Mouse (Mus musculus) MEL-GATA-1-ER (cell line): ENCODE data around the gene M6pr.
"Not testable (repeated sequence)": the region's sequence is repeated elsewhere in the genome, so short reads cannot be mapped to it uniquely, and the experiment has no call there.

Experiments
- DNase-seq: peaks from one replicate; pipeline ENCODE4 v3.0.0-alpha.2; 2012; ENCODE audit warnings: low read depth; ENCODE audit errors: extremely low read depth

Gene M6pr

DNA sequence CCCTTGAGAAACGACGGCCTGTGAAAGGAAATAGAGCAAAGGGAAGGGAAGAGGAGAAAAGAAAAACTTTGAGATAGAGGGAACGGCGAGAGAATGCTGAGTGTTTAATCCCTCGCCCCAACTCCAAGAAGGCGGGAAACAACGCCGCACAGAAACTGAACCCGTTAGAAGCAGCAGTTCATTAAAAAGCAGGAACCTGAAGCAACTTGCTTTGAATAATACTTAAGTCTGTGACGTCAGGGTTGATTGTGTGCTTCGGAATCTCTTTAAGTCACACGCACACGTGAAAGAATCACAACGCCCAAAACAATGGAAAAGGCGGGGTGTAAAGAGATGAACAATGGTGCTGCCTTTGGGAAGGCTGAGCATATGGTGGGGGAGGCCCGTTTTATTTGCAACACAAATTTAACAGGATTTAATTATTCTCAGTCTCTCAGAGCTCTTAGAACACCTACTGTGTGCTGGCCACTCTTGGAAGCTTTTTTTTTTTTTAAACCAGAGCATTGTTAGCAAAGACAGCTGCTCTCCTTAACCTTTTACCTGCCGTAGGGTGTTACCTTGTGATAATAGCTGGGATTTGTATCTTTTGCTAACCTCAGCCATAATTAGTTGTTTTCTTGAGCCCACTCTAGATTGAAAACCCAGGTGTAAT is 32.0 kb downstream of the M6pr start, which contains the start of gene Phc1:
Gene Phc1, minus strand, starts transcription at position 213 of the 652 bp plus-strand sequence.
- peak; percentile 54 for DNase-seq

- DNase-seq, result no peak
These were observed 32.7 kb downstream of the M6pr start for GRCm38 (mm10) chr6:122341038-122341810.

- DNase-seq, result no peak
These were observed 33.6 kb downstream of the M6pr start for GRCm38 (mm10) chr6:122342125-122342524.

GRCm38 (mm10) chr6:122343719-122344118 is 35.2 kb downstream of the M6pr start:
- DNase-seq, result peak; percentile 87

DNA sequence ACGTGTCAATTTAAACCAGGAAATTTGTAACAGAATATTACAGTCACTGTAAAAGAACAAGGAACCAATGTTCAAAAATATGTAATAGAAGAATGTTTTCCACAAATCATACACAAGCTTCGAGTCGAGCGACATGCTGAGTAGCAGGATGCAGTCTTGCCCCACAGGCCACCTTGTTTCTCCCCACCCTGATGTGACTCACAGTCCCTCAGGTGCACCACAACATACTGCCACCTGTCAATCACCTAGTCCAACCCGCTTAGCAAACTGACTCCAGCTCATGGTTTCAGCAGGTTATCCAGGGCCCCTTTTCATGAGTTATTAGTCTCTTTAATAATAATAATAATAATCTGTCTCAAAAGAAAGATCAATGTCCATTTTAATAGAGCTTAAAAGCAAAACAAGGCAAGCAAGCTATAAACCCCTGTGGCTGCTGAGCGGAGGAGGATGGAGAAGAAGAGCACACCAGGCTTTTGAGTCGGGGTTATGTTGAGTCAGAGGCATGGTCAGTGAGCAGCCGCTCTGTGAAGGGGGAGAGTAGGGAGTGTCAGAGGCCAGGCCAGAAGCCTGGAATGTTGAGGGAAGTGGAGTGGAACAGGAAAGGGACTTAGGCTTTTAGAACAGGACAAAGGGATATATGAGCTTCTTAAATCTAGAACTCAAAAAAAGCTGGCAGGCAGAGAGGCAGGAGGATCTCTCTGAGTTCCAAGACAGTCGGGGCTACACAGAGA is 36.0 kb downstream of the M6pr start:
- DNase-seq, result no peak

- no peak for DNase-seq
These were observed 37.2 kb downstream of the M6pr start for GRCm38 (mm10) chr6:122345731-122346130.

GRCm38 (mm10) chr6:122346399-122346798 is 37.9 kb downstream of the M6pr start:
- no peak for DNase-seq

DNA sequence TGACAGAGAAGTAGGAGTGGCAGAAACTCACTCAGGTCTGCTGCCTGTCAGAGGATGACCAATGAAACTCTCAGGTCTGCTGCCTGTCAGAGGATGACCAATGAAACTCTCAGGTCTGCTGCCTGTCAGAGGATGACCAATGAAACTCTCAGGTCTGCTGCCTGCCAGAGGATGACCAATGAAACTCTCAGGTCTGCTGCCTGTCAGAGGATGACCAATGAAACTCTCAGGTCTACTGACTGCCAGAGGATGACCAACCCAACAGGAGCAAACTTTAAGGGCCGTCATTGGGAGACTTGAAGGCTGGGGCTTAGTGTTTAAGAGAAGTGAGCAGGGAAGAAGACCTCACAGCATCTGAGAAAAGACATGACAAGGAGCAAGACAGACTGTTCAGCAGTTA is 38.8 kb downstream of the M6pr start:
- not testable (repeated sequence) for DNase-seq

DNA sequence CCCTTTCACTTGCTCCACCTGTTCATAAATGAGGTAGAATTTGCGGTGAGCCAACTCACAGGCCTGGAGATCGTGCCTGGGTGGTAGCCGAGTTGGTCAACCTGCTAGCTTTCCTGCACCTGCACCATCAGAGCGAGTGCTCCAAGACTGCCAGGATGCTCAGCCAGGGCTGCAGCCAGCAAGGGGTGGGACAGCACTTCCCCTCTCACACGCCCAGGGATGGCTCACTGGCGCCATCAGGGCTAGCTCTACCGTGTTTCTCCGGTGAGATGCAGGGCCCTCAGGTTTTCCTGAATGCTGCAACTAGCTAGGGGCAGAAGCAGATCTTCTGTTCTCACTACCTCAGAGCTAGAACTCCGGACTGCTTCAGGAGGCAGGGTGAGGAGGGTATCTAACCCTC is 47.4 kb downstream of the M6pr start:
- no peak for DNase-seq

- no peak for DNase-seq
These were observed 48.6 kb downstream of the M6pr start for GRCm38 (mm10) chr6:122357089-122357488.

- DNase-seq, result no peak
These were observed 57.2 kb downstream of the M6pr start for GRCm38 (mm10) chr6:122365706-122366105.

- no peak for DNase-seq
These were observed 57.8 kb downstream of the M6pr start for GRCm38 (mm10) chr6:122366287-122366686.

DNA sequence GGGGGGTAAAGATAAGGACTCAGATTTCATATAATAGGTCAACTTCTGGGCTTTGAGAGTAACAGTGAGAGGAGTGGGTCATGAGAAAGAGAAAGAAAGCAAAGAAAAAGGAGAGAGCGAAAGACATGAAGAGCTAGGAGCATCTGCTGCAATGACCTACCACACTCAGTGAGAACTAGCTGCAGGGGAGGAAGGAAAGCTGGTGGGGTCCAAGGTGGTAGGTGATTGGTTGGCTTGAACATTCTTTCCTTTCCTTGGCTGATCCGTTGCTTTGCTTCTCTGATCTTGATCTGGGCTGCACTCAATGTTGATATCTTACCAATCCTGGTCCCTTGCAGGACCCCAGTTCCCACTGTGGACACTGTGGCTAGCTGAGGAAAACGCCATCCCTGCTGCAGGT is 58.5 kb downstream of the M6pr start:
- DNase-seq, result no peak
